Mouse (Mus musculus): ENCODE measurements around the gene Il1rapl1. TPM values are rescaled to one million over a fixed set of nuclear protein-coding genes. Genes with fewer than 3 reads are reported as not detected.

Gene Il1rapl1
- polyA plus RNA-seq, 1 experiment from 2014 or later, result 0.09 TPM

GRCm38 (mm10) chrX:88093936-88094569 lies 21.4 kb downstream of the Il1rapl1 start:
- Histone ChIP-seq H3K9me3 (replicated peaks; ENCODE audit: control insufficient read depth, low read length) (no peaks in the 10 kb centered on the region), H3K27me3 (ENCODE audit: control insufficient read depth, insufficient read depth, low read length) (no peaks in the 10 kb centered on the region), H3K4me2 (ENCODE audit: low read depth, low read length) (no peak overlapping the region), H3K9ac (ENCODE audit: low read length) (no peak overlapping the region), H3K4me3 (ENCODE audit: low read length) (no peak overlapping the region), H3K4me1 (ENCODE audit: control insufficient read depth, insufficient read depth, low read length) (no peaks in the 10 kb centered on the region), H3K27ac (ENCODE audit: low read length) (no peak overlapping the region), H3K36me3 (ENCODE audit: control insufficient read depth, insufficient read depth) (no peaks in the 10 kb centered on the region)
- ATAC-seq (replicated peaks; ENCODE audit: extremely low read depth, insufficient read depth, low FRiP score), result no peak

GRCm38 (mm10) chrX:88089873-88090272 lies 25.6 kb downstream of the Il1rapl1 start:
- no peak overlapping the region for H3K4me3 ChIP-seq (ENCODE audit: low read length)
- ATAC-seq (replicated peaks; ENCODE audit: extremely low read depth, insufficient read depth, low FRiP score), result no peak
- WGBS, result 51% methylated on average over 2 of the region's 2 CpGs
- H3K27ac ChIP-seq (ENCODE audit: low read length), result no peak overlapping the region
- H3K27me3 ChIP-seq (ENCODE audit: control insufficient read depth, insufficient read depth, low read length), result no peaks in the 10 kb centered on the region
- no peak overlapping the region for H3K9ac ChIP-seq (ENCODE audit: low read length)
- H3K4me2 ChIP-seq (ENCODE audit: low read depth, low read length), result no peak overlapping the region
- H3K4me1 ChIP-seq (ENCODE audit: control insufficient read depth, insufficient read depth, low read length), result no peaks in the 10 kb centered on the region
- H3K9me3 ChIP-seq (replicated peaks; ENCODE audit: control insufficient read depth, low read length), result no peaks in the 10 kb centered on the region
- no peaks in the 10 kb centered on the region for H3K36me3 ChIP-seq (ENCODE audit: control insufficient read depth, insufficient read depth)

- 45% methylated on average over 7 of the region's 7 CpGs for whole genome bisulfite sequencing
- Histone ChIP-seq H3K27me3 (ENCODE audit: control insufficient read depth, insufficient read depth, low read length) (no peaks in the 10 kb centered on the region), H3K36me3 (ENCODE audit: control insufficient read depth, insufficient read depth) (no peaks in the 10 kb centered on the region), H3K4me3 (ENCODE audit: low read length) (no peak overlapping the region), H3K27ac (ENCODE audit: low read length) (no peak overlapping the region), H3K4me2 (ENCODE audit: low read depth, low read length) (no peak overlapping the region), H3K9me3 (replicated peaks; ENCODE audit: control insufficient read depth, low read length) (no peaks in the 10 kb centered on the region), H3K9ac (ENCODE audit: low read length) (no peak overlapping the region), H3K4me1 (ENCODE audit: control insufficient read depth, insufficient read depth, low read length) (no peaks in the 10 kb centered on the region)
- no peak for ATAC-seq (replicated peaks; ENCODE audit: extremely low read depth, insufficient read depth, low FRiP score)
These were observed 42.6 kb downstream of the Il1rapl1 start for GRCm38 (mm10) chrX:88072741-88073419.

DNA sequence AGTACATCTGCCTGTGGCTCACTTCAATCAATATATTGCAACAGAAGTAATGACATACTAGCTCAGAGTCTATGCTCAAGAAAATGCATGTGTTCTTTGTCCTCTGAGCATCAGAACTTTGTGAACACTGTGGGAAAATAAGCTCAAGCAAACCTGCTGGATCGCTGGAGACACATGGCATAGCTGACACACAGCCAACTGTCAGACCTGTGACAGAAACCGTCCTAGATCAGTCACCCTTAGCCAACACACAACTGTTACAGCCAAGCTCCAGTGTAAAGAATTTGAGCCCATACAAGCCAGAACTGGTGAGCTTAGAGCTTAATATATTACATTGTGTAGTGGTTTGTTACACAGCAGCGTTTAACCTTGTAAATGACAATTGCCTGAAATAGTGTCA lies 45.1 kb downstream of the Il1rapl1 start:
- Histone ChIP-seq H3K36me3 (ENCODE audit: control insufficient read depth, insufficient read depth) (no peaks in the 10 kb centered on the region), H3K4me2 (ENCODE audit: low read depth, low read length) (no peak overlapping the region), H3K27me3 (ENCODE audit: control insufficient read depth, insufficient read depth, low read length) (no peaks in the 10 kb centered on the region), H3K9ac (ENCODE audit: low read length) (no peak overlapping the region), H3K9me3 (replicated peaks; ENCODE audit: control insufficient read depth, low read length) (no peaks in the 10 kb centered on the region), H3K4me1 (ENCODE audit: control insufficient read depth, insufficient read depth, low read length) (no peaks in the 10 kb centered on the region), H3K27ac (ENCODE audit: low read length) (no peak overlapping the region), H3K4me3 (ENCODE audit: low read length) (no peak overlapping the region)
- 60% methylated on average over 3 of the region's 3 CpGs for WGBS
- ATAC-seq (replicated peaks; ENCODE audit: extremely low read depth, insufficient read depth, low FRiP score), result no peak

DNA sequence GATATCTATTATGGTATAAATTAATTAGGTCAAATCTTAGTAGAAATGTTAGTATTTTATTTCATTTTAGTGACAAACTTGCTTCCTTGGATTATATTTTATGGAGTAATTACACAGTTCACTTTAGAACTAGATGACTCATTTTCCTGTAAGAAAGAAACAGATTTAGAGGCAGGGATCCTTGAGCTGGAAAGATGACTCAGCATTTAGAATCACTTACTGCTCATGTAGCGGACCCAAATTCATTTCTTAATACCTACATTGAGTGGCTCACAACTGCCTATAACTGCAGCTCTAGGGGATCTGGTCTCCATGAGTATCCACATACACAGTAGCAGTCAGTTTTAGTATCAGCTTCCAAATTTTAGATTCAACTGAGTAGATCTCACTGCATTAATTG lies 71.9 kb downstream of the Il1rapl1 start:
- Histone ChIP-seq H3K4me2 (ENCODE audit: low read depth, low read length) (no peak overlapping the region), H3K9ac (ENCODE audit: low read length) (no peak overlapping the region), H3K36me3 (ENCODE audit: control insufficient read depth, insufficient read depth) (no peaks in the 10 kb centered on the region), H3K4me3 (ENCODE audit: low read length) (no peak overlapping the region), H3K4me1 (ENCODE audit: control insufficient read depth, insufficient read depth, low read length) (no peaks in the 10 kb centered on the region), H3K27ac (ENCODE audit: low read length) (no peak overlapping the region), H3K27me3 (ENCODE audit: control insufficient read depth, insufficient read depth, low read length) (no peaks in the 10 kb centered on the region), H3K9me3 (replicated peaks; ENCODE audit: control insufficient read depth, low read length) (no peaks in the 10 kb centered on the region)
- ATAC-seq (replicated peaks; ENCODE audit: extremely low read depth, insufficient read depth, low FRiP score), result no peak
- 62% methylated on average over 1 of the region's 1 CpGs for WGBS

- no peak for ATAC-seq (replicated peaks; ENCODE audit: extremely low read depth, insufficient read depth, low FRiP score)
- H3K27me3 ChIP-seq (ENCODE audit: control insufficient read depth, insufficient read depth, low read length), result no peaks in the 10 kb centered on the region
- no peaks in the 10 kb centered on the region for H3K36me3 ChIP-seq (ENCODE audit: control insufficient read depth, insufficient read depth)
- H3K9me3 ChIP-seq (replicated peaks; ENCODE audit: control insufficient read depth, low read length), result no peaks in the 10 kb centered on the region
- H3K4me1 ChIP-seq (ENCODE audit: control insufficient read depth, insufficient read depth, low read length), result no peaks in the 10 kb centered on the region
- no peak overlapping the region for H3K9ac ChIP-seq (ENCODE audit: low read length)
- no peak overlapping the region for H3K4me3 ChIP-seq (ENCODE audit: low read length)
- 48% methylated on average over 1 of the region's 1 CpGs for WGBS
- no peak overlapping the region for H3K27ac ChIP-seq (ENCODE audit: low read length)
- no peak overlapping the region for H3K4me2 ChIP-seq (ENCODE audit: low read depth, low read length)
These were observed 76.5 kb downstream of the Il1rapl1 start for GRCm38 (mm10) chrX:88038984-88039383.

- Histone ChIP-seq H3K27me3 (ENCODE audit: control insufficient read depth, insufficient read depth, low read length) (no peaks in the 10 kb centered on the region), H3K36me3 (ENCODE audit: control insufficient read depth, insufficient read depth) (no peaks in the 10 kb centered on the region), H3K27ac (ENCODE audit: low read length) (no peak overlapping the region), H3K4me1 (ENCODE audit: control insufficient read depth, insufficient read depth, low read length) (no peaks in the 10 kb centered on the region), H3K4me2 (ENCODE audit: low read depth, low read length) (no peak overlapping the region), H3K9me3 (replicated peaks; ENCODE audit: control insufficient read depth, low read length) (no peaks in the 10 kb centered on the region), H3K4me3 (ENCODE audit: low read length) (no peak overlapping the region), H3K9ac (ENCODE audit: low read length) (no peak overlapping the region)
- 59% methylated on average over 1 of the region's 1 CpGs for WGBS
- ATAC-seq (replicated peaks; ENCODE audit: extremely low read depth, insufficient read depth, low FRiP score), result no peak
These were observed 218.3 kb downstream of the Il1rapl1 start for GRCm38 (mm10) chrX:87897172-87897571.

DNA sequence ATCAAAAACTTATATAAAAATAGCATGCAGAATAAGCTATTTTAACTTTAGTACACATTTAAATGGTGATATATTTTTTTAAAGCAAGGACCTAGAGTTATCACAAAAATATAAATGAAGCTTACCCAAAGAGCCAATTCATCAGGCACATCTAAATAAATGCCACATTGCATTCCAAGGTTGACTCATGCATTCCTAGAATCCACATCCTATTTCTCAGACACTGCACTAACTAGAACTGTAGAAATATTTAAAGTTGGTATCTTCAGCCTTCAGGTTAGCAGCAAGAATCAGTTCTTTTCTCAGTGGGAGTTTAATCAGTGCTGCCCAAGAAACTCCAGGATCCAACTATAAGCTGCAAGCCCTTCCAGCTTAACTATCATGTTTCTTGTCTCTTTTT lies 223.5 kb downstream of the Il1rapl1 start:
- Histone ChIP-seq H3K4me2 (ENCODE audit: low read depth, low read length) (no peak overlapping the region), H3K4me3 (ENCODE audit: low read length) (no peak overlapping the region), H3K4me1 (ENCODE audit: control insufficient read depth, insufficient read depth, low read length) (no peaks in the 10 kb centered on the region), H3K9ac (ENCODE audit: low read length) (no peak overlapping the region), H3K36me3 (ENCODE audit: control insufficient read depth, insufficient read depth) (no peaks in the 10 kb centered on the region), H3K9me3 (replicated peaks; ENCODE audit: control insufficient read depth, low read length) (no peaks in the 10 kb centered on the region), H3K27ac (ENCODE audit: low read length) (no peak overlapping the region), H3K27me3 (ENCODE audit: control insufficient read depth, insufficient read depth, low read length) (no peaks in the 10 kb centered on the region)
- no peak for ATAC-seq (replicated peaks; ENCODE audit: extremely low read depth, insufficient read depth, low FRiP score)

GRCm38 (mm10) chrX:87854107-87854506 lies 261.3 kb downstream of the Il1rapl1 start:
- Histone ChIP-seq H3K27ac (ENCODE audit: low read length) (no peak overlapping the region), H3K9me3 (replicated peaks; ENCODE audit: control insufficient read depth, low read length) (no peaks in the 10 kb centered on the region), H3K36me3 (ENCODE audit: control insufficient read depth, insufficient read depth) (no peaks in the 10 kb centered on the region), H3K27me3 (ENCODE audit: control insufficient read depth, insufficient read depth, low read length) (no peaks in the 10 kb centered on the region), H3K4me2 (ENCODE audit: low read depth, low read length) (no peak overlapping the region), H3K4me3 (ENCODE audit: low read length) (no peak overlapping the region), H3K9ac (ENCODE audit: low read length) (no peak overlapping the region), H3K4me1 (ENCODE audit: control insufficient read depth, insufficient read depth, low read length) (no peaks in the 10 kb centered on the region)
- 68% methylated on average over 2 of the region's 2 CpGs for WGBS
- no peak for ATAC-seq (replicated peaks; ENCODE audit: extremely low read depth, insufficient read depth, low FRiP score)
